Mouse (Mus musculus): ENCODE data around the gene Pgls.

DNA sequence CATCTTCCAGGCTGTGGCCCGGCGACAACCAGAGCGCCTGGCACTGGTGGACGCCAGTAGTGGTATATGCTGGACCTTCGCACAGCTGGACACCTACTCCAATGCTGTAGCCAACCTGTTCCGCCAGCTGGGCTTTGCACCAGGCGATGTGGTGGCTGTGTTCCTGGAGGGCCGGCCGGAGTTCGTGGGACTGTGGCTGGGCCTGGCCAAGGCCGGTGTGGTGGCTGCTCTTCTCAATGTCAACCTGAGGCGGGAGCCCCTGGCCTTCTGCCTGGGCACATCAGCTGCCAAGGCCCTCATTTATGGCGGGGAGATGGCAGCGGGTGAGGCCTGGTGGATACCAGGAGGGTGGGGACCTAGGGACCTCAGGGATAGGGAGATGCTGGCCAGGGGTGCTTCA, 12.5 kb upstream of the Pgls start:
- no peak for TF ChIP-seq CTCF (conservative IDR thresholded peaks at IDR 0.05; ENCODE audit: low read length)
- no peak for TF ChIP-seq POU5F1 (IDR thresholded peaks at IDR 0.05; ENCODE audit: borderline replicate concordance, low read length)
- no peak for TF ChIP-seq NANOG (IDR thresholded peaks at IDR 0.05; ENCODE audit: borderline replicate concordance, low read length)

All from E14TG2a.4 (cell line).